21 mouse cellular contexts compared by ENCODE assay signal in genomic region chr3:51866446-51866845, GRCm38 (mm10).
DNase-seq lines count a peak whose midpoint lies in the region; ATAC-seq lines count a peak whose summit lies in the region.
"Had no signal": no experiment of that assay in that cellular context is flagged by ENCODE, and none has a peak within 500 bp of the region (broad histone marks: within the 10 kb centered on the region; RNA-seq: fewer than 3 reads in every experiment).

No protein-coding gene starts in this region.

- ATAC-seq in megakaryocyte, adult 5-6 weeks (ENCODE audit: poor library complexity, severe bottlenecking), result no peak
- no peak for ATAC-seq in erythroblast, adult 5-6 weeks (replicated peaks; ENCODE audit: low FRiP score, poor library complexity, severe bottlenecking)
- ATAC-seq: forebrain, embryonic 15.5 days; hindbrain, postnatal 0 days; inflammation-experienced regulatory T-cells, adult 6 months; intestine, embryonic 16.5 days; Patski had no signal

- peak; percentile 79 for DNase-seq in brain, adult 2 months (ENCODE audit: low read depth, low spot score)
- peak; percentile 71 for DNase-seq in cerebellum, adult 11-12 months
- peak; percentile 50 for DNase-seq in cerebellum, adult 8-10 months
- DNase-seq in cerebellum, postnatal 14 days, result peak; percentile 45 to 59
- no peak for DNase-seq in liver
- no peak for DNase-seq in lung, postnatal 14 days
- DNase-seq: adrenal gland, postnatal 10 days; adrenal gland, postnatal 36 days; B cell, adult 2 months; gastrocnemius, postnatal 25 days; heart, adult 18-20 months; heart, postnatal 14 days; heart, postnatal 4 days; kidney, adult 18-20 months had no signal

Comparison
In these comparisons a context has a peak if more than half of its experiments do, and no peak if none do; other contexts are left out.
1. DNase-seq: peak in brain, adult 2 months (single experiment), cerebellum, adult 11-12 months (single experiment), cerebellum, adult 8-10 months (single experiment) and cerebellum, postnatal 14 days (2 of 2); none in liver (single experiment) and lung, postnatal 14 days (single experiment).